Mouse (Mus musculus) olfactory bulb, adult 2 months (tissue): ENCODE data around the gene Acsm5.

Experiments used
- CTCF ChIP-seq: fragments of 200-500 bp; IDR thresholded peaks from 2 replicates; pipeline ENCODE4 v1.5.1; 2012; ENCODE audit warnings: low read depth, mild to moderate bottlenecking, low read length, moderate library complexity; ENCODE audit not compliant: insufficient read depth
- POLR2A ChIP-seq: fragments of 200-500 bp; IDR thresholded peaks from 2 replicates; pipeline ENCODE4 v1.6.1; 2012; ENCODE audit warnings: mild to moderate bottlenecking, low read depth, low read length, moderate library complexity; ENCODE audit not compliant: insufficient read depth

DNA sequence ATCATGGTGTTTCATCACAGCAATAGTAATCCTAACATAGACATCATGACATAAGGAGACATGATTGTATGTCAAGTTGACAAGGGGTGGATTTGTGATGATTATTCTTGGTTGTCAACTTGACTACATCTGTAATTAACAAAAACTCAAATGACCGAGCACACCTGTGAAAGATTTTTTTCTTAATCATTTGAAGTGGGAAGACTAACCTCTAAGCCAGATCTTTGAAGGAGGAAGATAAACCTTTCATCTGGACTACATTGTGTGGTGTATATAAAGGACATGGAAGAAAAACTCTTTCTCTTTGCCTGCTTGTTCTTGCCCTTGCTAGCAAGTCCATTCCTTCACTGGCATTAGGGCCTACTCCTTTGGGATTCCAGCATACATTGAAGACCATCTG lies 34.8 kb downstream of the Acsm5 start, which contains the start of gene Acsm2:
- TF ChIP-seq CTCF = no peak
- no peak for TF ChIP-seq POLR2A
